Mouse (Mus musculus) C2C12 (cell line): ENCODE data around the gene Cluh. TPM values are rescaled to one million over a fixed set of nuclear protein-coding genes. Genes with fewer than 3 reads are reported as not detected.

ENCODE experiments used
- H3K27me3 ChIP-seq: one replicate; pipeline ENCODE4 v1.6.1; 2011; ENCODE audit not compliant: control insufficient read depth, insufficient read depth, insufficient read length
- H3K36me3 ChIP-seq: one replicate; pipeline ENCODE4 v1.6.1; 2011; ENCODE audit not compliant: control insufficient read depth, insufficient read depth
- H3K4me3 ChIP-seq: one replicate; pipeline ENCODE4 v1.5.1; 2011; ENCODE audit warnings: mild to moderate bottlenecking, control low read depth; ENCODE audit not compliant: poor library complexity, insufficient read depth, severe bottlenecking
- H3K79me2 ChIP-seq: one replicate; pipeline ENCODE4 v1.6.1; 2011; ENCODE audit not compliant: control insufficient read depth, insufficient read depth
- H3K79me3 ChIP-seq: one replicate; pipeline ENCODE4 v1.6.1; 2011; ENCODE audit warnings: low read depth, control low read depth
- H3ac ChIP-seq: one replicate; pipeline ENCODE3; 2011; ENCODE audit warnings: low read depth; ENCODE audit not compliant: control insufficient read depth, insufficient read length
- CEBPB ChIP-seq: IDR thresholded peaks from one replicate; pipeline ENCODE4 v1.6.1; 2011; ENCODE audit warnings: low read depth, mild to moderate bottlenecking, control low read depth, moderate library complexity
- CTCF ChIP-seq: IDR thresholded peaks from one replicate; pipeline ENCODE4 v1.5.1; 2011; ENCODE audit not compliant: control insufficient read depth, insufficient read depth, insufficient read length
- FOSL1 ChIP-seq: IDR thresholded peaks from one replicate; pipeline ENCODE4 v1.8.0; 2011; ENCODE audit warnings: mild to moderate bottlenecking, low read length; ENCODE audit not compliant: poor library complexity, insufficient read depth, severe bottlenecking
- MAX ChIP-seq: IDR thresholded peaks from one replicate; pipeline ENCODE4 v1.6.1; 2011; ENCODE audit warnings: mild to moderate bottlenecking, control low read depth
- MYOD1 ChIP-seq: IDR thresholded peaks from one replicate; pipeline ENCODE4 v1.6.1; 2011; ENCODE audit warnings: low read depth; ENCODE audit not compliant: control insufficient read depth, insufficient read length
- MYOG ChIP-seq: IDR thresholded peaks from one replicate; pipeline ENCODE4 v1.6.1; 2011; ENCODE audit not compliant: control insufficient read depth, insufficient read length; ENCODE audit errors: extremely low read depth
- USF1 ChIP-seq: IDR thresholded peaks from one replicate; pipeline ENCODE4 v1.6.1; 2011; ENCODE audit warnings: low read depth, mild to moderate bottlenecking, control low read depth, moderate library complexity
- polyA plus RNA-seq: library from polyadenylated mRNA; unstranded; fragments of >200 nt; fragmentation: generic; extraction: Trizol; gene quantifications from one replicate; pipeline ENCODE4 v1.2.1, GENCODE M21; 2012; ENCODE audit warnings: missing spikeins

Cluh gene
- polyA plus RNA-seq, 1 experiment: 61.1 TPM

DNA sequence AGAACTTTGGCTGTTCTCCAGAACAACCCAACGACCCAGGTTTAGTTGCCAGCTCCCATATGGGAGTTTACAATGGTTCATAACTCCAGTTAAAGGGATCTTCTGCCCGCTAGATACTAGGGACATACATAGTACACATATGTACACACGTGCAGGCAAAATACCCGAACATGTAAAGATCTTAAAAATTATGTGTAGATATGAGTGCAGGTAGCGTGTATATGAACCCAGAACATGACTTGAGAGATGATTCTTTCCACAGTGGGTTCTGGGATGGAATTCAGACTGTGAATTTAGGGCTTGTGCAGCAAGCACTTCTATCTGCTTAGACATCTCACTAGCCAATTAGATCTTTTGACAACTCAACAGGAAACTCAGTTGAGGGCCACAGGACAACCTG lies 22.5 kb downstream of the Cluh start:
- Histone ChIP-seq H3K36me3 (peaks cover 66% of the 10 kb centered on the region), H3ac (no peak overlapping the region)

GRCm38 (mm10) chr11:74672901-74673513 lies 23.7 kb downstream of the Cluh start:
- peaks cover 66% of the 10 kb centered on the region for H3K36me3 ChIP-seq

More for the DNA sequence above, 22.5 kb downstream of the Cluh start:
- no peaks in the 10 kb centered on the region for H3K79me3 ChIP-seq
- H3K27me3 ChIP-seq: no peaks in the 10 kb centered on the region
- H3K4me3 ChIP-seq: no peak overlapping the region
- no peaks in the 10 kb centered on the region for H3K79me2 ChIP-seq
- no peak for TF ChIP-seq FOSL1
- TF ChIP-seq CEBPB: no peak
- no peak for TF ChIP-seq USF1
- TF ChIP-seq MAX: no peak
- TF ChIP-seq CTCF: no peak
- TF ChIP-seq MYOG: no peak
- no peak for TF ChIP-seq MYOD1

DNA sequence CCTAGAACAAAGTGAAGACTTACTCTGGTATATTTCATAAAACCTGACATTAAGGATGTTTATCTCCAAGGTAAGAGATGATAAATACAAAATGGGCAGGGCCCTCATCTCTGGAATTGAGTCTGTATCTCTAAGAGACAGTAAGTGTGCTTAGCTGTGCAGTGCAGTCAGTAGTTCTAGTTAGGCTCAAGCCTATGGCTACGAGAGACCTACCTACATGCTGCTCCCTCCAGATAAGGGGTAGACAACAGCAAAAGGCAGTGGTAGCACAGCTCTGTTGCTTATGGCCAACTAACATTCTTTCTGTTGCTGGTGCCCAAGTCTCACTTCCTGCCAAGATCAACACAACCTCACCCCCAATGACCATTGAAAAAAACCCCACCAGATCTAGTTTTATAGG lies 24.3 kb downstream of the Cluh start:
- no peak overlapping the region for H3ac ChIP-seq
- no peaks in the 10 kb centered on the region for H3K79me3 ChIP-seq
- H3K36me3 ChIP-seq: peaks cover 66% of the 10 kb centered on the region
- no peaks in the 10 kb centered on the region for H3K27me3 ChIP-seq
- TF ChIP-seq CEBPB (no peak), MAX (no peak), MYOG (no peak), MYOD1 (no peak), USF1 (no peak), CTCF (no peak), FOSL1 (no peak)
- H3K79me2 ChIP-seq: peaks cover 17% of the 10 kb centered on the region
- no peak overlapping the region for H3K4me3 ChIP-seq

More at GRCm38 (mm10) chr11:74672901-74673513, 23.7 kb downstream of the Cluh start:
- H3ac ChIP-seq: no peak overlapping the region
- no peak for TF ChIP-seq CEBPB
- no peak for TF ChIP-seq MAX
- TF ChIP-seq USF1: no peak
- TF ChIP-seq MYOD1: no peak
- TF ChIP-seq MYOG: no peak
- no peak for TF ChIP-seq FOSL1
- no peak for TF ChIP-seq CTCF
- H3K27me3 ChIP-seq: no peaks in the 10 kb centered on the region
- no peaks in the 10 kb centered on the region for H3K79me3 ChIP-seq
- no peak overlapping the region for H3K4me3 ChIP-seq
- H3K79me2 ChIP-seq: peaks cover 11% of the 10 kb centered on the region

DNA sequence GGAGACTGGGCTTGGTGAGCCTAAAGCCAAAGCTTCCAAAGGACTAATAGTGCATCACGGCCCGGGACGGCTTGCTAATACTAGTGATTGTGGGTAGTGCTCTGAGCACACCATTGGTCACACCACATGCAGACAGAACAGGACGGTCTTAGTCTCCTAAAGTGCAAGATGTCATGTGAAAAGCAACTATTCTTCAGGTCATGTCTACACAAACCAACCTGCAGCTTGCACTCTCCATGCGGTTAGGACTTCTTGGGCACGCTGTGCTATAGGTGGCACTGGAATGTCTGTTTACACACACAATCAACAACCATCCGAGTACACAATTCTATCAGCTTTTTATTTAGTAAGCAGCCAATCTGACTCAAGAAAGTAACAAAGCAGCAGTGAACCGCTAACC lies 25.4 kb downstream of the Cluh start:
- Histone ChIP-seq H3K4me3 (no peak overlapping the region), H3K36me3 (peaks cover 65% of the 10 kb centered on the region), H3ac (no peak overlapping the region), H3K27me3 (no peaks in the 10 kb centered on the region), H3K79me2 (peaks cover 26% of the 10 kb centered on the region), H3K79me3 (no peaks in the 10 kb centered on the region)
- TF ChIP-seq FOSL1 (no peak), USF1 (no peak), CEBPB (no peak), MYOG (no peak), CTCF (no peak)

DNA sequence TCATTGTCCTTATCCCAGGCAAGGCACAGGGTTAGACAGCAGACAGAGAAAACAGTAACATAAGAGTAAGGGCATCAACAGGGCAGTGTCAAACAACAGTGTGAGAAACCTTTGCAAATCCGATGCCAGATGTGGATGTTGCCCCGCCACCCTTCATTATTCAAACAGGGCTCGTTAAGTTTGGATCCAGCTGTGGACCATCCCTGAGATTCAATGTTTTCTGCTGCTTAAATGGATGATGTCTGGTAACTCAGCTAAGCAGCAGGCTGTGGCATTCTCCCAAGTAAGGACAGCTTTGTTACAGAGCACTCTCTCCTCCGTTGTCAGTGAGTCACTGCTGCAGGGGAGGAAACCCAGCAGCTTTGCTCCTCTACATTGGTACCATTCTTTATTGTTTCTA lies 25.9 kb downstream of the Cluh start:
- Histone ChIP-seq H3K79me3 (no peaks in the 10 kb centered on the region), H3ac (no peak overlapping the region), H3K36me3 (peaks cover 68% of the 10 kb centered on the region), H3K27me3 (no peaks in the 10 kb centered on the region), H3K4me3 (no peak overlapping the region), H3K79me2 (peaks cover 31% of the 10 kb centered on the region)
- TF ChIP-seq MAX (no peak), MYOD1 (no peak), MYOG (no peak), CEBPB (no peak), USF1 (no peak), FOSL1 (no peak), CTCF (no peak)

GRCm38 (mm10) chr11:74692151-74692550 lies 42.9 kb downstream of the Cluh start:
- Histone ChIP-seq H3K36me3 (peaks cover 65% of the 10 kb centered on the region), H3K27me3 (no peaks in the 10 kb centered on the region), H3K4me3 (no peak overlapping the region), H3ac (no peak overlapping the region), H3K79me3 (peaks cover 62% of the 10 kb centered on the region), H3K79me2 (peaks cover 89% of the 10 kb centered on the region)
- TF ChIP-seq MAX: no peak
- no peak for TF ChIP-seq USF1
- no peak for TF ChIP-seq MYOG
- no peak for TF ChIP-seq CEBPB
- TF ChIP-seq MYOD1: no peak
- TF ChIP-seq FOSL1: no peak
- TF ChIP-seq CTCF: no peak
